Mouse (Mus musculus): Measurements from ENCODE around the gene Wdr19. TPM values are rescaled to one million over a fixed set of nuclear protein-coding genes. Genes with fewer than 3 reads are reported as not detected.

Wdr19 gene
- polyA plus RNA-seq (2015; fragmentation: Nextera tagmentation; extraction: Ambion mirVana): 9.7 and 10.5 TPM in 2 replicates

GRCm38 (mm10) chr5:65199346-65200128 lies at the start of gene Wdr19:
Wdr19 (plus strand) TSS chr5:65199696.
- ATAC-seq (ENCODE audit: borderline replicate concordance, extremely low read depth, low FRiP score, low TSS enrichment): peak; percentile 100
- no peaks in the 10 kb centered on the region for H3K27me3 ChIP-seq
- peak within 1 kb of the TSS; percentile 69 for H3K27ac ChIP-seq
- peak within 1 kb of the TSS; percentile 64 for H3K4me2 ChIP-seq
- H3K4me3 ChIP-seq: peak within 1 kb of the TSS; percentile 67
- under 1% methylated on average over 37 of the region's 37 CpGs for WGBS
- H3K36me3 ChIP-seq: no peaks in the 10 kb centered on the region
- no peaks in the 10 kb centered on the region for H3K9me3 ChIP-seq
- H3K4me1 ChIP-seq: peaks cover 12% of the 10 kb centered on the region
- peak within 1 kb of the TSS; percentile 60 for H3K9ac ChIP-seq

DNA sequence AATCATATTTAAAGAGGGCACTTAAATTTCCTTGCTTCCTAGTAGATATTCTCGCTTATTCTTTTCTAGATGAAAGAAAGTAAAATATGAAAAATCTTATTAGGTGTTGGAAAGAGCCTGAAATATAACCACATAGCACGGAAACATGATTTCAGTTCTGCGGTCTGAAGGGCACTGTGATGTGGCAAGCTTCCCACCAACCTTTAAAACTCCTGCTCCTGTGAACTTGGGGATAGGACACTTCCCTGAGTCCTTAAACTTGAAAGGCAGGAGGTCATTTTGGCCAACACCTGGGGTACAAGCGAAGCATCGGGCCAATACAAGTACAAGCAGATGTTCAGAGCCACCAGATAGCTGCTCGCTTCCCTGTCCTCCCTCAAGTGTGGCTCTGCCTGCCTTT lies 49.8 kb upstream of the Wdr19 start:
- no peak overlapping the region for H3K27ac ChIP-seq
- H3K36me3 ChIP-seq: peaks cover 34% of the 10 kb centered on the region; the same call in 1 of the 2 replicates
- no peak for ATAC-seq (ENCODE audit: borderline replicate concordance, extremely low read depth, low FRiP score, low TSS enrichment)
- no peak overlapping the region for H3K4me2 ChIP-seq
- no peak overlapping the region for H3K4me3 ChIP-seq
- no peaks in the 10 kb centered on the region for H3K27me3 ChIP-seq
- peaks cover 11% of the 10 kb centered on the region for H3K4me1 ChIP-seq
- H3K9ac ChIP-seq: no peak overlapping the region
- 85% methylated on average over 6 of the region's 6 CpGs for WGBS
- H3K9me3 ChIP-seq: no peaks in the 10 kb centered on the region

DNA sequence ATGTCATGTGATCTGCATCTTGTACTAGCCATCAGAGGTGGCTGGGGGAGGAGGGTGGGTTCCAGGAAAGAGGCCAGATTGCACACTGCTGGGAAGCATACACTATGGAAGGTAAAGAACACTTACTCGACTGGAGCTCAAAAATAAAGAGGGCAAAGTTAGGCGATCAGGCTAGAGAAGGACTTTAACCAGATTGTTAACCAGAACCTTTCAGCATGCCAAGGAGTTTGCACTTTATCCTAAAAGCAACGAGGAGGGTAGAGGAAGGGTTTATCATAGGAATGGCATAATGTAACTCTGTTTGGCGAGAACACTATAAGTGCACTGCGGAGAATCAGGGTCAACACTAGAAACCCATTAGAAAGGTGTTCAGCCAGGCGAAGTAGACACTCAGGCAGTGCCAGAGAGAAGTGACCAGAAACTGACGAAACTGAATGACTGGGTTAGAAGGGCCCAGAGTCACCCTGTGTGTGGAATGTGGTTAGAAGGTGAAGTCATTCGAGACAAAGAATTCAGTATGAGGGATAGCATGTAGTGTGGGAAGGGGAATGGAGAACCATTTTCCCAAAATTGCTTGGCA lies 49.0 kb upstream of the Wdr19 start:
- H3K4me1 ChIP-seq: peaks cover 11% of the 10 kb centered on the region
- H3K9ac ChIP-seq: no peak overlapping the region
- no peaks in the 10 kb centered on the region for H3K27me3 ChIP-seq
- H3K27ac ChIP-seq: 0 out of 2 replicates have a peak overlapping the region, but pooled peaks have one; percentile 3
- peak; percentile 31; the same call in 1 of the 2 replicates for ATAC-seq (ENCODE audit: borderline replicate concordance, extremely low read depth, low FRiP score, low TSS enrichment)
- H3K4me2 ChIP-seq: no peak overlapping the region
- H3K9me3 ChIP-seq: no peaks in the 10 kb centered on the region
- peaks cover 27% of the 10 kb centered on the region; the same call in 1 of the 2 replicates for H3K36me3 ChIP-seq
- WGBS: 66% methylated on average over 8 of the region's 8 CpGs
- no peak overlapping the region for H3K4me3 ChIP-seq

GRCm38 (mm10) chr5:65151276-65151675 lies 48.2 kb upstream of the Wdr19 start:
- peaks cover 11% of the 10 kb centered on the region for H3K4me1 ChIP-seq
- H3K27ac ChIP-seq: no peak overlapping the region
- no peaks in the 10 kb centered on the region for H3K9me3 ChIP-seq
- no peak overlapping the region for H3K4me3 ChIP-seq
- 80% methylated on average over 3 of the region's 3 CpGs for WGBS
- no peaks in the 10 kb centered on the region for H3K27me3 ChIP-seq
- H3K9ac ChIP-seq: no peak overlapping the region
- H3K36me3 ChIP-seq: peaks cover 24% of the 10 kb centered on the region; the same call in 1 of the 2 replicates
- no peak for ATAC-seq (ENCODE audit: borderline replicate concordance, extremely low read depth, low FRiP score, low TSS enrichment)
- no peak overlapping the region for H3K4me2 ChIP-seq

DNA sequence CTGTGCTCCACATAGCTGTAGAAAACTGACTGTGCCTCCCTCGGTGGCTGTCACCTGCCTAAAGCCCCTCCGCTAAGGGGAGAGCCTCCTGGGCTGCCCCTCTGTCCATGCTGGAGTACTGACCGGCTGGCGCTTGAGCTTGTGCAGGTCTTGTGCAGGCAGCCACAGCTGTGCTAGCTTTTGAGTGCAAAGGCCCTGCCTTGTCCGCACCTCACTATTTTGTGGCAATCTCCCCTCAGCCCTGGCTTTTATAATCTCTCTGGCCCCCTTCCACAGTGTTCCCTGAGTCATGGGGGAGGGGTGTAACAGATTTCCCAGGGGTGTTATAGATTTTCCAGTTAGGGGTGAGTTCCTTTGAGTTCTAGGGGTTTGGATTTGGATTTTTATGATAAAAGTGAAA lies 47.7 kb upstream of the Wdr19 start:
- Histone ChIP-seq H3K4me2 (no peak overlapping the region), H3K9me3 (no peaks in the 10 kb centered on the region), H3K4me3 (no peak overlapping the region), H3K36me3 (peaks cover 24% of the 10 kb centered on the region; the same call in 1 of the 2 replicates), H3K4me1 (peaks cover 11% of the 10 kb centered on the region), H3K27ac (no peak overlapping the region), H3K27me3 (no peaks in the 10 kb centered on the region), H3K9ac (no peak overlapping the region)
- 75% methylated on average over 5 of the region's 5 CpGs for WGBS
- no peak for ATAC-seq (ENCODE audit: borderline replicate concordance, extremely low read depth, low FRiP score, low TSS enrichment)

DNA sequence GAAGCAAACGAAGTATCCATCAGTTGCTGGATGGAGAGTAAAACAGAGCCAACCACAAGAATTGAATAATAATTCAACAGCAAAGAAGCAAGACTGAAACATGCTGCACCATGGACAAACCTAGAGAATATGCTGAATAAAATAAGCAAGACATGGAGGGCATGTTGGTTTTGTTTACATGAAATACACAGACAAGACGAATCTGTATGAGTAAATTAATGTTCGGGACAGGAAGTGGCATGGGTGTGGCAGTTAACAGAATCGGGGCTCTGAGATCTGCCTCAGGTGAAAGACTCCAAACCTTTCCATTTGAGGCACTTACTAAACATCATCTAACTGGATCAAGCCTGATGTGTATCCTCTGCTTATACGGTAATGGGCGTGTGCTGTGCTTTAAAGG lies 45.2 kb upstream of the Wdr19 start:
- no peak overlapping the region for H3K9ac ChIP-seq
- ATAC-seq (ENCODE audit: borderline replicate concordance, extremely low read depth, low FRiP score, low TSS enrichment): no peak
- H3K4me3 ChIP-seq: no peak overlapping the region
- 71% methylated on average over 6 of the region's 6 CpGs for WGBS
- H3K4me1 ChIP-seq: peaks cover 11% of the 10 kb centered on the region
- H3K27me3 ChIP-seq: no peaks in the 10 kb centered on the region
- H3K27ac ChIP-seq: no peak overlapping the region
- no peak overlapping the region for H3K4me2 ChIP-seq
- H3K36me3 ChIP-seq: peaks cover 17% of the 10 kb centered on the region; the same call in 1 of the 2 replicates
- H3K9me3 ChIP-seq: no peaks in the 10 kb centered on the region

DNA sequence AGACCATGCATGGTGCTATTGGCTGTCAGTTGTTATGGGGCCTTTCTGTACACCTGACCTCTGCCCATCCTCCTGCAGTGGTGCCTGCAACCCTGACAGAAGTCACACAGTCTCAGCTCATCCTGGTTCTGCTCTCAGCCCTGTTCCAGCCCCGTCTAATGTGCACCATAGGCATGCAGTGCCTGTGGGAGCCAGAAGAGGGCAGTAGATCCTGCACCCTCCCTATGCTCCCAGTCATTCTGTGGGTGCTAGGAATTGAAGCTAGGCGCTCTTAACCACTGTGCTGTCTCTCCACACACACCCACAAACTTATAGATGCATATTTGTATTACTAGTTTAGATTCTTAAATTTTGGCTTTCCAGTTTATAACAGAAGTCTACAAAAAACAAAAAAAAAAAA lies 42.6 kb upstream of the Wdr19 start:
- no peaks in the 10 kb centered on the region for H3K27me3 ChIP-seq
- no peak overlapping the region for H3K4me2 ChIP-seq
- no peaks in the 10 kb centered on the region for H3K9me3 ChIP-seq
- peaks cover 9% of the 10 kb centered on the region; the same call in 1 of the 2 replicates for H3K36me3 ChIP-seq
- ATAC-seq (ENCODE audit: borderline replicate concordance, extremely low read depth, low FRiP score, low TSS enrichment): no peak
- no peaks in the 10 kb centered on the region; the same call in 1 of the 2 replicates for H3K4me1 ChIP-seq
- no peak overlapping the region for H3K9ac ChIP-seq
- H3K27ac ChIP-seq: no peak overlapping the region
- no peak overlapping the region for H3K4me3 ChIP-seq
- WGBS: 73% methylated on average over 2 of the region's 2 CpGs

GRCm38 (mm10) chr5:65157412-65158381 lies 41.8 kb upstream of the Wdr19 start:
- H3K4me1 ChIP-seq: no peaks in the 10 kb centered on the region; the same call in 1 of the 2 replicates
- H3K9me3 ChIP-seq: no peaks in the 10 kb centered on the region
- H3K27me3 ChIP-seq: no peaks in the 10 kb centered on the region
- peak overlapping the region; percentile 15; the same call in 1 of the 2 replicates for H3K4me2 ChIP-seq
- H3K27ac ChIP-seq: peak overlapping the region; percentile 80
- WGBS: 42% methylated on average over 22 of the region's 22 CpGs
- ATAC-seq (ENCODE audit: borderline replicate concordance, extremely low read depth, low FRiP score, low TSS enrichment): peak; percentile 76
- no peak overlapping the region for H3K4me3 ChIP-seq
- H3K9ac ChIP-seq: no peak overlapping the region
- H3K36me3 ChIP-seq: peaks cover 12% of the 10 kb centered on the region; the same call in 1 of the 2 replicates

DNA sequence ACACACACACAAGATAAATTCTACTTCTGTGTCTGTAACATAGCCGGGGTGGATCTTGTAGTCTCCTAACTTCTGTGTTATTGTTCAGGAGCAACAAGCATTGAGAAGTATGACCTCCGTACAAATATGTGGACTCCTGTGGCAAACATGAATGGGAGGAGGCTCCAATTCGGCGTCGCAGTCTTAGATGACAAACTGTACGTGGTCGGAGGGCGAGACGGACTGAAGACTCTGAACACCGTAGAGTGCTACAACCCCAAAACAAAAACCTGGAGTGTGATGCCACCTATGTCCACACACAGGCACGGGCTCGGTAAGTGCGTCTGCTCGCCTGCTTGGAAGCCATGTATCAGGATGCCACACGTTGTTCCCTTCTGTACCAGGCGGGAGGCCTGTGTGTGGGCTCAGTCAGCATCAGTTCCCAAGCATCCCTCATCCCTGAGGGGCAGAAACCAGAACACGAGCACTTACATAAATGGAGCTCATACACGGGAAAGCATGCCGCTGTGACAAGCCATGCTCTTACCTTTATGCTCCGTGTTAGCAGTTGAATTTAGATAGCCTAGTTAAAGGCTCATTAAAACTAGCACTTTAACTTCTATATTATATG lies 40.7 kb upstream of the Wdr19 start:
- peaks cover 4% of the 10 kb centered on the region; the same call in 1 of the 2 replicates for H3K4me1 ChIP-seq
- no peak for ATAC-seq (ENCODE audit: borderline replicate concordance, extremely low read depth, low FRiP score, low TSS enrichment)
- no peaks in the 10 kb centered on the region for H3K9me3 ChIP-seq
- WGBS: 87% methylated on average over 20 of the region's 20 CpGs
- H3K27me3 ChIP-seq: no peaks in the 10 kb centered on the region
- no peak overlapping the region for H3K4me3 ChIP-seq
- H3K27ac ChIP-seq: 0 out of 2 replicates have a peak overlapping the region, but pooled peaks have one; percentile 20
- no peak overlapping the region for H3K4me2 ChIP-seq
- H3K36me3 ChIP-seq: peaks cover 15% of the 10 kb centered on the region; the same call in 1 of the 2 replicates
- no peak overlapping the region for H3K9ac ChIP-seq

DNA sequence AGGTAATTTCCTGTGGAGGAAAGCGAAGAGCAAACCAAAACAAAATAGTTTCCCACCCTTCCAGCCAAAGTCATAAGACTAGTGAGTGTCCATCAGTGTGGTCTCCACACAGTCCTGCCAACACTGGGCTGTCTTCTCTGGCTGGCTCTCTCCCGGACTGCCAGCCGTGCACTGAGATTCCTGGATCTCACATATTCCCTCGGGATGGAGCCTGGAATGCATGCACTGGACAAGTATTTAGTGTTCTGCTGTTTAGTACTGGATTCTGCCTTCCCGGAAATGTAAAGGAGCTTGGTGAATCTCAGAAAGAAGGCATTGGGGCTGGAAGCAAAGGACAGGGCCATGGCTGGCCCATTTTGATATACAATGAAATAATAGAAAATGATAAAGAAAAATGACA lies 36.5 kb upstream of the Wdr19 start:
- ATAC-seq (ENCODE audit: borderline replicate concordance, extremely low read depth, low FRiP score, low TSS enrichment): no peak
- H3K9me3 ChIP-seq: no peaks in the 10 kb centered on the region
- H3K27me3 ChIP-seq: no peaks in the 10 kb centered on the region
- no peak overlapping the region for H3K4me3 ChIP-seq
- no peak overlapping the region for H3K4me2 ChIP-seq
- 71% methylated on average over 5 of the region's 5 CpGs for WGBS
- no peak overlapping the region for H3K9ac ChIP-seq
- H3K36me3 ChIP-seq: peaks cover 29% of the 10 kb centered on the region
- 0 out of 2 replicates have a peak, but pooled peaks cover 4% of the 10 kb centered on the region for H3K4me1 ChIP-seq
- H3K27ac ChIP-seq: no peak overlapping the region

All from lung, embryonic 15.5 days (tissue).